Mouse (Mus musculus) testis, adult 2 months (tissue): Measurements from ENCODE around the gene Stx5a.

Experiments
- CTCF ChIP-seq: fragments of 200-500 bp; IDR thresholded peaks from 2 replicates; pipeline ENCODE4 v1.5.1; 2012; ENCODE audit warnings: low read depth, mild to moderate bottlenecking, inconsistent platforms, low read length, moderate library complexity; ENCODE audit not compliant: control insufficient read depth, insufficient read depth, insufficient replicate concordance
- POLR2A ChIP-seq: fragments of 200-500 bp; IDR thresholded peaks from 2 replicates; pipeline ENCODE4 v1.6.1; 2012; ENCODE audit warnings: low read depth, mild to moderate bottlenecking, inconsistent platforms, low read length, moderate library complexity; ENCODE audit not compliant: control insufficient read depth

GRCm38 (mm10) chr19:8803879-8804660, 62.9 kb downstream of the Stx5a start:
- TF ChIP-seq POLR2A (peak; percentile 19; the same call in 1 of the 2 replicates), CTCF (no peak)
